Mouse (Mus musculus): ENCODE measurements around the gene Hap1. TPM values are rescaled to one million over a fixed set of nuclear protein-coding genes. Genes with fewer than 3 reads are reported as not detected.

Gene Hap1
- polyA plus RNA-seq, 1 experiment from 2014 or later, result 440 TPM

DNA sequence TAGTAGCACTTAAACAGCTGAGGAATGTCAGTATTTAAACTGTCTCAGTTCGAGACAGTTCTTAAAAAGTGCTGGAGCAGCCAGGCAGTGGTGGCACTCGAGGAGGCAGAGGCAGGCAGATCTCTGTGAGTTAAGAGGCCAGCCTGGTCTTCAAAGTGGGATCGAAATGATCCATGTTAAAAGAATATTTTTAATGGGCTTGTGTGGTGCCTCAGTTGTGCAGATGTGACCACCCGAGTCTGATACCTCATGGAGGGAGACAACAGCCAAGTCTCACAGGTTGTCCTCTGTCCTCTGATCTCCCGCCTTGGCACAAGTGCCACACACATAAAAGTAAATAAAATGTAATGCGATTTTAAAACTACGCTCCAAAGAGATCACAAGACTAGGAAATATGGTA is 42.6 kb upstream of the Hap1 start:
- ATAC-seq, result no peak
- Histone ChIP-seq H3K27ac (ENCODE audit: low read length) (no peak overlapping the region), H3K4me1 (ENCODE audit: control insufficient read depth, insufficient read depth, low read length) (peaks cover 20% of the 10 kb centered on the region), H3K27me3 (ENCODE audit: control insufficient read depth, insufficient read depth, low read depth, low read length) (no peaks in the 10 kb centered on the region), H3K36me3 (ENCODE audit: control insufficient read depth, insufficient read depth, low read length) (no peaks in the 10 kb centered on the region), H3K4me2 (ENCODE audit: low read length) (peak overlapping the region; percentile 66; the same call in 1 of the 2 replicates), H3K9ac (ENCODE audit: low read depth, low read length) (no peak overlapping the region), H3K9me3 (replicated peaks; ENCODE audit: control insufficient read depth, low read length, poor library complexity, severe bottlenecking) (no peaks in the 10 kb centered on the region), H3K4me3 (ENCODE audit: low read depth, low read length) (no peak overlapping the region)
- WGBS, result 95% methylated on average over 7 of the region's 7 CpGs

DNA sequence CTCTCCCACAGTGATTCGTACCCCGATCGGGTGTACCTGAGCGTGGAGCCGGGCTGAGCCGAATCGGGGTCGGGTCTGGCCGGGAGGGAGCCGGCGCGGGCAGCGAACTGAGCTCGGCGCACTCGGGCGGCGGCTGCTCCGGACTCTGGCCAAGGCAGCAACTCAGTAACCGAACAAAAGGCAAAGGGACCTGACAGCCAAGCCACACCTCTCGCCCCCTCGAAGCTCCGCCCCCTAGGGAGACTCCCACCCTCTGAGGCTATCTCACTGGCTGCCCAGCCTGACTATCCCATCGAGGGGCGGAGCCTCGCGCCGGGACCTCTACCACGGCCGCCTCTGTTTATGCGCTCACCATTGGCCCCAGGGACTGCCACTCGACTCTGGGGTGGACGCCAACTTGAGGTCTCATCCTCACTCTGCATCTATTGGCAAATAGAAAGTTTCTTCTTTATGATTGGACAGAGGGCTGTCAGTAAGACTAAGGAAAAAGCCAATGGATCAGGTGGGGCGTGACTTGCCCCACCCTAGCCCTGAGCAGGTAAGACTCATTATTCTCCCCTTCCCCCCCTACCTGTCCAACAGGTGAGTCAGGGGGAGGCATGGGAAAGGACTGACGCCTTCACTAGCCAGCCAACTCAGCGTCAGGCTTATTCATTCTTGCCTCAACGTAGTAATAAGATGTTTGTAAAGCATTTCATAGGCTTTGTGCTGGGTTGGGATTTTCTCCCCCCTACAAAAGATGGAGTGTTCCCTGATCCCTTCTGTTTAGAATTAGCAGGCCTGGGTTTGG is 41.9 kb upstream of the Hap1 start, which contains the start of gene Jup:
Gene Jup, minus strand, starts transcription at position 164 of the 790 bp plus-strand sequence.
- no peaks in the 10 kb centered on the region for H3K36me3 ChIP-seq (ENCODE audit: control insufficient read depth, insufficient read depth, low read length)
- WGBS, result under 1% methylated on average over 36 of the region's 37 CpGs
- peak; percentile 99 for ATAC-seq

DNA sequence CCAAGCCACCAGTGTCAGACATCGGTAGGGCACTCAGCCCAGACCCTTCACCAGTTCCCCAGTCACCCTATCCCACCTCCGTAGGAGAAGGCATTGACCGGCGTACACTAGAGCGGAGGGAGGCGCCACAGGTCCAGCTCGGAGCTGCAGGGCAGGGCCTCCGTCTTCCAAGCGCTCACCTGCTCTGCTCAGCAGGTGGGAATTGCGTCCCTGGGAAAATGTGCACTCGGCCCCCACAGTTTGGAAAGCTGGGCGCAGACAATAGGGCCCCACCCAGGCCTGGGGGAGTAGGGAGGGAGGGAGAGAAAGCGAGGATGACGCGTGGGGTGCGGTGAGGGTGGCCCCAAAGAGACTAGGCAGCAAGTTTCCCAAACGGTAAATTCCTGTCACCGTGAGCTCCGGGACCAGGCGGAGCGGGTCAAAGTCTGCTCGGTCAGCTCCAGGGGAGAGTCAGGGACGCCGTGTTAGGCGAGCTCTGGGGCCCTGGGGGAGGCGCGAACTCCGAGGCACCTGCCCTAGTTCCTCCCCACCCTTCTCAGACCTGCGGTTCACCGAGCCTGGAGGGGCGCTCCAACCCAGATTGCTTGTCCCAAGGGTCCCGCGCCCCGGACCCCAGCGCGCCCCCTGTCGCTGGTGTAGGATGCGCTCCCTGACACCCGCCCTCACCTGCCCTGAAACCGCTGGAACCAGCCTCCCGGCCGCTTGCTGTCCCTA is 41.1 kb upstream of the Hap1 start:
- peak overlapping the region; percentile 77 for H3K27ac ChIP-seq (ENCODE audit: low read length)
- H3K9me3 ChIP-seq (replicated peaks; ENCODE audit: control insufficient read depth, low read length, poor library complexity, severe bottlenecking), result no peaks in the 10 kb centered on the region
- H3K9ac ChIP-seq (ENCODE audit: low read depth, low read length), result peak overlapping the region; percentile 89
- peak overlapping the region; percentile 66 for H3K4me2 ChIP-seq (ENCODE audit: low read length)
- H3K4me1 ChIP-seq (ENCODE audit: control insufficient read depth, insufficient read depth, low read length), result peaks cover 20% of the 10 kb centered on the region
- H3K4me3 ChIP-seq (ENCODE audit: low read depth, low read length), result peak overlapping the region; percentile 83
- peak; percentile 33 for ATAC-seq
- WGBS, result 3% methylated on average over 41 of the region's 42 CpGs
- H3K27me3 ChIP-seq (ENCODE audit: control insufficient read depth, insufficient read depth, low read depth, low read length), result no peaks in the 10 kb centered on the region
- no peaks in the 10 kb centered on the region for H3K36me3 ChIP-seq (ENCODE audit: control insufficient read depth, insufficient read depth, low read length)

More for the DNA sequence above, 41.9 kb upstream of the Hap1 start, which contains the start of gene Jup:
- peaks cover 20% of the 10 kb centered on the region for H3K4me1 ChIP-seq (ENCODE audit: control insufficient read depth, insufficient read depth, low read length)
- H3K4me2 ChIP-seq (ENCODE audit: low read length), result peak within 1 kb of the TSS; percentile 66
- no peaks in the 10 kb centered on the region for H3K9me3 ChIP-seq (replicated peaks; ENCODE audit: control insufficient read depth, low read length, poor library complexity, severe bottlenecking)
- H3K27me3 ChIP-seq (ENCODE audit: control insufficient read depth, insufficient read depth, low read depth, low read length), result no peaks in the 10 kb centered on the region
- peak within 1 kb of the TSS; percentile 77 for H3K27ac ChIP-seq (ENCODE audit: low read length)
- peak within 1 kb of the TSS; percentile 83 for H3K4me3 ChIP-seq (ENCODE audit: low read depth, low read length)
- H3K9ac ChIP-seq (ENCODE audit: low read depth, low read length), result peak within 1 kb of the TSS; percentile 89

DNA sequence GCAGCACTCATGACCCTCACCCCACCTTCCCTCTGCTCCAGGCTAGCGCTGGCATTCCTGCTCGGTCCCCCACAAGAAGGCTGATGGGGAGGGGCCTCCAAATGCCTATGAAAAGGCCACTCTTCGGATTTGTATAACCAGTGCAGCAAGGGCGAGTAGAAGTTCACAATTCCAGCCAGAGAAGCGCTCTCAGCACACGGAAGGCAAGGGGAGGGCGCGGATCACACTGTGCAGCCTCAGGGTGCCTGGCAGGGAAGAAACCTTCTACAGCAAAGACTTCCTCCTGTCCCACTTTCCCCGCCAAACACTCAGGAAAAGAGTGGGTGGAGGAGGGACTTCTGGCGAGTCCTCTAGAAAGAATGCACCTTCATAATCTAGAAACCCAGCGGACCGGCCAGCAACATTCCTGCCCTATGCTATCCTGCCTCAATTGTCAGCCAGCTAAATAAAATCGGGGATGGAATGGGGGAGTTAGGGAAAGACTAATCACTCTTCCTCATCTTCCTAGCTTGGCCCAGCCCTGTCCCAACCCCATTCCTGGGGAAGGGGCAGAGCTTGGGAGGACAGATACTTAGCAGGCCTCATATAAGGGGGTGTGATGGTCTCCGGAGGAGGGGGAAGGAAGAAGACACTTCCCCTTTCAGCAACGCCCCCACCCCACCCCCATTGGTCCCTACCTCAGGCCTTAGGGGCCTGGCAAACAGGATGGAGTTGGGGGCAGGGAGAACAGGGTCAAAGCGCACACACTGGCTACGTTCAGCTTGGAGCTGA is 40.1 kb upstream of the Hap1 start:
- no peaks in the 10 kb centered on the region for H3K9me3 ChIP-seq (replicated peaks; ENCODE audit: control insufficient read depth, low read length, poor library complexity, severe bottlenecking)
- peak overlapping the region; percentile 83 for H3K4me3 ChIP-seq (ENCODE audit: low read depth, low read length)
- H3K27me3 ChIP-seq (ENCODE audit: control insufficient read depth, insufficient read depth, low read depth, low read length), result no peaks in the 10 kb centered on the region
- H3K4me2 ChIP-seq (ENCODE audit: low read length), result peak overlapping the region; percentile 66
- WGBS, result 30% methylated on average over 16 of the region's 17 CpGs
- H3K4me1 ChIP-seq (ENCODE audit: control insufficient read depth, insufficient read depth, low read length), result peaks cover 20% of the 10 kb centered on the region
- H3K36me3 ChIP-seq (ENCODE audit: control insufficient read depth, insufficient read depth, low read length), result no peaks in the 10 kb centered on the region
- H3K27ac ChIP-seq (ENCODE audit: low read length), result no peak overlapping the region; the same call in 1 of the 2 replicates
- no peak for ATAC-seq
- H3K9ac ChIP-seq (ENCODE audit: low read depth, low read length), result peak overlapping the region; percentile 37

DNA sequence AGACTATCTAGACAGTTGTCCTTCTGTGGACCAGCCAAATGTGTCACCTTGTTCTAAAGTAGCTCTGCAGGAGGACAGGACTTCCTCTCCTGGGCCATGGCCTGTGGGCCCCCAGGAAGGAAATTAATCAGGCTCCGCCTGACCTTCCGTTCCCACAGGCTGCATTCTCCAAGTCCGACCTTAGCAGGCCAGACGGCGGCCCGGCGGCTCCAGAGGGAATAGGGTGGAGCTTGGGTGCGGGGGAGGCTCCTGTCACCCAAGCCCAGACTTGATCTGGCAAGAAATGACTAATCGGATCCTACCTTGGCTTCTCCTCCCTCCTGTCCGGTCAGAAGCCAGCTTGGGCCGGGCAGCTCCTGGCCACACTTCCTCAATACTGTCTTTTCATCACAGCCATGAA is 39.3 kb upstream of the Hap1 start:
- H3K4me2 ChIP-seq (ENCODE audit: low read length), result peak overlapping the region; percentile 66
- H3K36me3 ChIP-seq (ENCODE audit: control insufficient read depth, insufficient read depth, low read length), result no peaks in the 10 kb centered on the region
- H3K9ac ChIP-seq (ENCODE audit: low read depth, low read length), result no peak overlapping the region
- 44% methylated on average over 11 of the region's 11 CpGs for WGBS
- H3K4me1 ChIP-seq (ENCODE audit: control insufficient read depth, insufficient read depth, low read length), result peaks cover 20% of the 10 kb centered on the region
- H3K27ac ChIP-seq (ENCODE audit: low read length), result no peak overlapping the region
- H3K4me3 ChIP-seq (ENCODE audit: low read depth, low read length), result no peak overlapping the region; the same call in 1 of the 2 replicates
- no peaks in the 10 kb centered on the region for H3K27me3 ChIP-seq (ENCODE audit: control insufficient read depth, insufficient read depth, low read depth, low read length)
- H3K9me3 ChIP-seq (replicated peaks; ENCODE audit: control insufficient read depth, low read length, poor library complexity, severe bottlenecking), result no peaks in the 10 kb centered on the region
- ATAC-seq, result no peak

DNA sequence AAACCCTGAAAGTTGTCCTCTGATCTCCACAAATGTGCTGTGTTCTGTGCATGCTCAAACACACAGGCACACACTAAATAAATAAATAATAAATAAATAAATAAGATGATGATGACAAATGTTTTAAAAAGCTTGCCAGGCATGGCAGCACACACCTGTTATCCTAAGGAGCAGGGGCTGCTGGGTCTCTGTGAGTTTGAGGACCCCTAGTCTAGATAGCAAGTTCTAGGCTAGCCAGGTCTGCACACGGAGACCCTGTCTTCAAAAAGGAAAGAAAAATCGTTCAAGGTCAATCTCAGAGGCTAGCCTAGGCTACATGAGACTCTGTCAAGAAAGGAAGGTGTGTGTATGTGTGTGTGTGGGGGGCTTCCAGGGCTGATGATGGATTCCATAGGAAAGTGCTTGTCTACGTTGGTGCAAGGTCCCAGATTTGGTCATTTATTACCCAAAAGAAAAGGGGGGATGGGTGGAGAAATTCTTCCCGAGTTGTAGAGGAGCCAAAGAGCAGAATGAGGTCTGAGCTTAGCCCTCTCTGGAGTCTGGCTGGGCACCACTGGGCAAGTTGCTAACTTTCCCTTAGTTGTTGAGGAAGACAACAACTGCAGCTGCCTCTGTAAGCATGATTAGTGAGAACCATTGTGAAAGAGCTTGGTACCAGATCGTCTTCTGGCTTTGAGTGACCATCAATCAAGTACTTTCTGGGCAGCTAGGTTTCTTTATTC is 38.6 kb upstream of the Hap1 start:
- H3K4me3 ChIP-seq (ENCODE audit: low read depth, low read length), result no peak overlapping the region

DNA sequence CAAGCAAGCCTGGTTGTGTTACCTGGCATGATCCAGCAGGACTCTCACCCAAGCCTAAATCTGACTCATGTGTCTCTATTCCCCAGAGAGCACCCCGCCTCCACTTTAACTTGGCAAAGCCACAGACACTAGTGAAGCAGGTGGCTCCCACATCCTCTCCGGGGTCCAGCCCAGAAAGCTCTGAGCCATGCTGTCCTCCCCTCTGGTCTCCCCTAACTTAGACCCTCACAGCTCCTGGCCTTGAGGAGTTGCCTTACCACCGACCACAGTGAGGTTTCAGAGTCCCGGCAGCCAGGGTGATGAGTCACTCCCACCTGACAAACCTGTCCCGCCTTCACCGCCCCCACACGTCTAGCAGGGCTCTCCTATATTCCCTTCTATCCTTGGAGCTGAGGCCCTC is 37.8 kb upstream of the Hap1 start:
- H3K27ac ChIP-seq (ENCODE audit: low read length), result no peak overlapping the region
- no peak overlapping the region for H3K9ac ChIP-seq (ENCODE audit: low read depth, low read length)
- no peak overlapping the region for H3K4me2 ChIP-seq (ENCODE audit: low read length)
- no peak overlapping the region for H3K4me3 ChIP-seq (ENCODE audit: low read depth, low read length)
- H3K36me3 ChIP-seq (ENCODE audit: control insufficient read depth, insufficient read depth, low read length), result no peaks in the 10 kb centered on the region
- H3K4me1 ChIP-seq (ENCODE audit: control insufficient read depth, insufficient read depth, low read length), result peaks cover 20% of the 10 kb centered on the region
- no peak for ATAC-seq
- H3K9me3 ChIP-seq (replicated peaks; ENCODE audit: control insufficient read depth, low read length, poor library complexity, severe bottlenecking), result no peaks in the 10 kb centered on the region
- no peaks in the 10 kb centered on the region for H3K27me3 ChIP-seq (ENCODE audit: control insufficient read depth, insufficient read depth, low read depth, low read length)
- 83% methylated on average over 7 of the region's 7 CpGs for WGBS

More for the DNA sequence above, 38.6 kb upstream of the Hap1 start:
- Histone ChIP-seq H3K4me1 (ENCODE audit: control insufficient read depth, insufficient read depth, low read length) (peaks cover 20% of the 10 kb centered on the region), H3K4me2 (ENCODE audit: low read length) (peak overlapping the region; percentile 66; the same call in 1 of the 2 replicates), H3K36me3 (ENCODE audit: control insufficient read depth, insufficient read depth, low read length) (no peaks in the 10 kb centered on the region), H3K27me3 (ENCODE audit: control insufficient read depth, insufficient read depth, low read depth, low read length) (no peaks in the 10 kb centered on the region), H3K27ac (ENCODE audit: low read length) (no peak overlapping the region), H3K9ac (ENCODE audit: low read depth, low read length) (no peak overlapping the region), H3K9me3 (replicated peaks; ENCODE audit: control insufficient read depth, low read length, poor library complexity, severe bottlenecking) (no peaks in the 10 kb centered on the region)
- 80% methylated on average over 5 of the region's 5 CpGs for WGBS
- ATAC-seq, result no peak

DNA sequence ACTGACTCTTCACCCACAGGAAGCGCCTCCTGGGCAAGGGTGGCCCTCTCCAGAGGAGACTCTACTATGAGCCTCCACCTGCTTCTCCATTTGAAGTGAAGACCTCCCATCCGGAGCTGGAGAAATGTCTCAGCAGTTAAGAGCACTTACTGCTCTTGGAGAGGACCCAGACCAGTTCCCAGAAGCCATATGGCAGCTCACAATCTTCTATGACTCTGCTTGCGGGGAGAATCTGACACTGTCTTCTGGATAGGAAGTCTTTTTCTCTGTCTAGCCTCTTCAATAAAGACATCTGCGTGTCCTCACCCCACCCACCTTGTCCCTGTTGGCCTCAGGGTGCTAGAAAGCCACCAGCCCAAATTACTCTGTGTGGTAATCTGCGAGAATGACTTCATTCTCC is 37.0 kb upstream of the Hap1 start:
- Histone ChIP-seq H3K36me3 (ENCODE audit: control insufficient read depth, insufficient read depth, low read length) (no peaks in the 10 kb centered on the region), H3K27ac (ENCODE audit: low read length) (no peak overlapping the region), H3K4me2 (ENCODE audit: low read length) (no peak overlapping the region), H3K9me3 (replicated peaks; ENCODE audit: control insufficient read depth, low read length, poor library complexity, severe bottlenecking) (no peaks in the 10 kb centered on the region), H3K9ac (ENCODE audit: low read depth, low read length) (no peak overlapping the region), H3K27me3 (ENCODE audit: control insufficient read depth, insufficient read depth, low read depth, low read length) (no peaks in the 10 kb centered on the region), H3K4me1 (ENCODE audit: control insufficient read depth, insufficient read depth, low read length) (peaks cover 20% of the 10 kb centered on the region), H3K4me3 (ENCODE audit: low read depth, low read length) (no peak overlapping the region)
- ATAC-seq, result no peak
- 87% methylated on average over 5 of the region's 5 CpGs for WGBS

Measured in midbrain, embryonic 16.5 days (tissue).